8 mouse cellular contexts compared by ENCODE assay signal in the genomic region with DNA sequence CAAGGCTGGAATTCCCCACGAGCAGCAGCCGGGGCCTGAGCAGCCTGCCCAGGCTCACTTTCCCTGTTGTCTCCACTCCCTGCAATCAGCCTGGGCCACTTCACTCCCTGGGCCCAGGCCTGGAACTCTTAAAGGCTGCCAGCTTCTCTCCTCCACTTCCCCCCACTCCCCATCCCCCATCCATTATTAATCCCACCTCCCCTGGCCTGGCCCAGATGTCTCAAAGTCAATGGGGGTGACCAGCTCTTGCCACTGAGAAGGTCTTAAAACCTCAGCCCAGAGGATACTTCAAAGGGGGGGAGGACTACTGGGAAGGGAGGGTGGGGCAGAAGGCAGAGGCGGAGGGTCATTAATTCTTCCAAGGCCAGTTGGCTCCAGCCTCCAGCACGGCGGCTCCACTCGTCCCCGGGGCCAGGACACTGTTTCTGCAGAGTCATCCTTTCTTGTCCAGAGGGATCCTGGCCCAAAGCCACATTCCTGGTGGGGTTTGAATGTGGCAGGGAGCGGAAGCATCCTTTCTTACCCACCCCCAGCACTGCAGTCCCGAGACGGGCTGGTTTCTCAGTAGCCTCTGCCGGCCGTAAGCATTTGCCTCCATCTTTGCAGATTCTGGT. TPM values are rescaled to one million over a fixed set of nuclear protein-coding genes. Genes with fewer than 3 reads are reported as not detected.
A peak's percentile ranks its signal among the peaks of the same experiment; 100 is the strongest.
DNase-seq lines count a peak whose midpoint lies in the region; ATAC-seq and TF ChIP-seq lines count a peak whose summit lies in the region.

No protein-coding gene starts in this region.

- intact Hi-C loops in left cerebral cortex, postnatal 36 days (cut with DNase I), result no loop called here

- H3K9me3 ChIP-seq in embryonic facial prominence, embryonic 15.5 days (replicated peaks), result no peaks in the 10 kb centered on the region
- H3K9me3 ChIP-seq in heart, embryonic 16.5 days (replicated peaks; ENCODE audit: control insufficient read depth, low read length), result no peaks in the 10 kb centered on the region
- no peaks in the 10 kb centered on the region for H3K9me3 ChIP-seq in midbrain, embryonic 13.5 days

- H3K36me3 ChIP-seq in embryonic facial prominence, embryonic 15.5 days, result no peaks in the 10 kb centered on the region
- no peaks in the 10 kb centered on the region for H3K36me3 ChIP-seq in heart, embryonic 16.5 days (ENCODE audit: control insufficient read depth, insufficient read depth)
- no peaks in the 10 kb centered on the region for H3K36me3 ChIP-seq in midbrain, embryonic 13.5 days
- H3K36me3 ChIP-seq in thymus, adult 2 months (ENCODE audit: control insufficient read depth, insufficient read depth, low read length), result no peaks in the 10 kb centered on the region

- H3K4me1 ChIP-seq in embryonic facial prominence, embryonic 15.5 days, result peaks cover 22% of the 10 kb centered on the region
- H3K4me1 ChIP-seq in heart, embryonic 16.5 days (ENCODE audit: control insufficient read depth, insufficient read depth, low read length), result peaks cover 13% of the 10 kb centered on the region
- peaks cover 31% of the 10 kb centered on the region for H3K4me1 ChIP-seq in midbrain, embryonic 13.5 days (replicated peaks)
- peaks cover 6% of the 10 kb centered on the region; the same call in 1 of the 2 replicates for H3K4me1 ChIP-seq in thymus, adult 2 months (replicated peaks; ENCODE audit: control insufficient read depth, insufficient read depth, low read length)

- no peak for TF ChIP-seq CTCF in thymus, adult 2 months (IDR thresholded peaks at IDR 0.05; ENCODE audit: borderline replicate concordance, control insufficient read depth, extremely low read depth, insufficient read depth, low read length, poor library complexity)

- H3K27me3 ChIP-seq in embryonic facial prominence, embryonic 15.5 days, result no peaks in the 10 kb centered on the region
- no peaks in the 10 kb centered on the region for H3K27me3 ChIP-seq in heart, embryonic 16.5 days (ENCODE audit: control insufficient read depth, insufficient read depth, low read length)
- H3K27me3 ChIP-seq in midbrain, embryonic 13.5 days, result no peaks in the 10 kb centered on the region
- H3K27me3 ChIP-seq in thymus, adult 2 months (ENCODE audit: control insufficient read depth, insufficient read depth, low read length), result no peaks in the 10 kb centered on the region

- H3K27ac ChIP-seq in embryonic facial prominence, embryonic 15.5 days (replicated peaks), result no peak overlapping the region
- H3K27ac ChIP-seq in heart, embryonic 16.5 days (ENCODE audit: low read length), result no peak overlapping the region
- H3K27ac ChIP-seq in midbrain, embryonic 13.5 days, result peak overlapping the region; percentile 47
- no peak overlapping the region for H3K27ac ChIP-seq in thymus, adult 2 months (ENCODE audit: control insufficient read depth, insufficient read depth, low read length)

- WGBS in embryonic facial prominence, embryonic 15.5 days, result 25% methylated on average over 12 of the region's 12 CpGs
- 12% methylated on average over 12 of the region's 12 CpGs for WGBS in heart, embryonic 16.5 days
- WGBS in midbrain, embryonic 13.5 days, result 13% methylated on average over 12 of the region's 12 CpGs
- 92% methylated on average over 12 of the region's 12 CpGs for WGBS in thymus, adult 2 months

- H3K4me2 ChIP-seq in embryonic facial prominence, embryonic 15.5 days (replicated peaks), result peak overlapping the region; percentile 4; the same call in 1 of the 2 replicates
- H3K4me2 ChIP-seq in heart, embryonic 16.5 days (ENCODE audit: low read depth, low read length), result peak overlapping the region; percentile 50
- peak overlapping the region; percentile 34 for H3K4me2 ChIP-seq in midbrain, embryonic 13.5 days (replicated peaks)

- ATAC-seq in embryonic facial prominence, embryonic 15.5 days (ENCODE audit: insufficient number of reproducible peaks, low FRiP score, low TSS enrichment, low read depth), result no peak; the same call in 1 of the 2 replicates
- ATAC-seq in heart, embryonic 16.5 days (replicated peaks; ENCODE audit: extremely low read depth, insufficient read depth, low FRiP score), result peak; percentile 42; the same call in 1 of the 2 replicates
- peak; percentile 47 for ATAC-seq in midbrain, embryonic 13.5 days

- no peak overlapping the region for H3K4me3 ChIP-seq in embryonic facial prominence, embryonic 15.5 days (replicated peaks)
- H3K4me3 ChIP-seq in heart, embryonic 16.5 days (ENCODE audit: low read length), result no peak overlapping the region
- H3K4me3 ChIP-seq in midbrain, embryonic 13.5 days (replicated peaks), result peak overlapping the region; percentile 3
- no peak overlapping the region for H3K4me3 ChIP-seq in thymus, adult 2 months (ENCODE audit: control insufficient read depth, insufficient read depth, low read length)

- TF ChIP-seq POLR2A in thymus, adult 2 months (IDR thresholded peaks at IDR 0.05; ENCODE audit: control insufficient read depth, extremely low read depth, insufficient read depth, low read length, poor library complexity), result no peak

- DNase-seq in right cerebral cortex, postnatal 4 days, result peak; percentile 52
- DNase-seq in right cerebral cortex, adult 18-20 months, result no peak
- peak; percentile 91 for DNase-seq in kidney, postnatal 10 days
- no peak for DNase-seq in left cerebral cortex, postnatal 36 days (ENCODE audit: low spot score in 2 of 2)
- no peak for DNase-seq in thymus, adult 2 months

- no peak overlapping the region for H3K9ac ChIP-seq in embryonic facial prominence, embryonic 15.5 days
- H3K9ac ChIP-seq in heart, embryonic 16.5 days (ENCODE audit: low read length), result peak overlapping the region; percentile 14; the same call in 1 of the 2 replicates
- no peak overlapping the region for H3K9ac ChIP-seq in midbrain, embryonic 13.5 days (replicated peaks)

RNA-seq across cellular contexts. Expression of gene Eps8l3, which starts 26.5 kb away (rescaled TPM):
- polyA plus RNA-seq in embryonic facial prominence, embryonic 15.5 days (2015; fragmentation: Nextera tagmentation; extraction: Ambion mirVana), result not detected in 2 replicates
- polyA plus RNA-seq in heart, embryonic 16.5 days (2015; fragmentation: Nextera tagmentation; extraction: Ambion mirVana), result 0.64 TPM in 1 of 2 replicates, not detected in the other
- polyA plus RNA-seq in midbrain, embryonic 13.5 days (2015; fragmentation: Nextera tagmentation; extraction: Ambion mirVana), result 0.36 TPM in 1 of 2 replicates, not detected in the other
- not detected for total RNA-seq in left cerebral cortex, postnatal 36 days (2021)
- polyA plus RNA-seq in thymus, adult 2 months (2012; rRNA removed), result 0.32 and 0.34 TPM in 2 replicates

RNA-seq across cellular contexts. Expression of gene Gstm5, which starts 45.1 kb away (rescaled TPM):
- polyA plus RNA-seq in embryonic facial prominence, embryonic 15.5 days (2015; fragmentation: Nextera tagmentation; extraction: Ambion mirVana), result 213 and 231 TPM in 2 replicates
- polyA plus RNA-seq in heart, embryonic 16.5 days (2015; fragmentation: Nextera tagmentation; extraction: Ambion mirVana), result 118 and 121 TPM in 2 replicates
- 236 and 245 TPM in 2 replicates for polyA plus RNA-seq in midbrain, embryonic 13.5 days (2015; fragmentation: Nextera tagmentation; extraction: Ambion mirVana)
- total RNA-seq in left cerebral cortex, postnatal 36 days (2021), result 100 to 1,000 TPM; 221 to 262 TPM
- polyA plus RNA-seq in thymus, adult 2 months (2012; rRNA removed), result 2.7 and 6.2 TPM in 2 replicates

Comparison
In these comparisons a context has a peak if more than half of its experiments do, and no peak if none do; other contexts are left out.
1. DNase-seq: peak in right cerebral cortex, postnatal 4 days (single experiment) and kidney, postnatal 10 days (single experiment); none in right cerebral cortex, adult 18-20 months (single experiment), left cerebral cortex, postnatal 36 days (0 of 2) and thymus, adult 2 months (single experiment).
2. RNA of gene Gstm5, which starts 45.1 kb away (polyA plus RNA-seq): 236 to 245 TPM in midbrain, embryonic 13.5 days, 213 to 231 TPM in embryonic facial prominence, embryonic 15.5 days and 118 to 121 TPM in heart, embryonic 16.5 days; 2.7 to 6.2 TPM in thymus, adult 2 months; every median in the first group is over 10 times any median in the second.
3. Peak in every context shown above with its lines, with median percentiles within 50 percentile points of each other: H3K4me2 ChIP-seq.